Mouse (Mus musculus) lung, postnatal 0 days (tissue): ENCODE measurements around the gene Pink1.

Experiments
- CTCF ChIP-seq: IDR thresholded peaks from 2 replicates; pipeline ENCODE4 v1.5.1; 2016; ENCODE audit warnings: antibody characterized with exemption, mild to moderate bottlenecking
- EP300 ChIP-seq: IDR thresholded peaks from 2 replicates; pipeline ENCODE4 v1.6.1; 2016; ENCODE audit warnings: antibody characterized with exemption, mild to moderate bottlenecking, control low read depth

DNA sequence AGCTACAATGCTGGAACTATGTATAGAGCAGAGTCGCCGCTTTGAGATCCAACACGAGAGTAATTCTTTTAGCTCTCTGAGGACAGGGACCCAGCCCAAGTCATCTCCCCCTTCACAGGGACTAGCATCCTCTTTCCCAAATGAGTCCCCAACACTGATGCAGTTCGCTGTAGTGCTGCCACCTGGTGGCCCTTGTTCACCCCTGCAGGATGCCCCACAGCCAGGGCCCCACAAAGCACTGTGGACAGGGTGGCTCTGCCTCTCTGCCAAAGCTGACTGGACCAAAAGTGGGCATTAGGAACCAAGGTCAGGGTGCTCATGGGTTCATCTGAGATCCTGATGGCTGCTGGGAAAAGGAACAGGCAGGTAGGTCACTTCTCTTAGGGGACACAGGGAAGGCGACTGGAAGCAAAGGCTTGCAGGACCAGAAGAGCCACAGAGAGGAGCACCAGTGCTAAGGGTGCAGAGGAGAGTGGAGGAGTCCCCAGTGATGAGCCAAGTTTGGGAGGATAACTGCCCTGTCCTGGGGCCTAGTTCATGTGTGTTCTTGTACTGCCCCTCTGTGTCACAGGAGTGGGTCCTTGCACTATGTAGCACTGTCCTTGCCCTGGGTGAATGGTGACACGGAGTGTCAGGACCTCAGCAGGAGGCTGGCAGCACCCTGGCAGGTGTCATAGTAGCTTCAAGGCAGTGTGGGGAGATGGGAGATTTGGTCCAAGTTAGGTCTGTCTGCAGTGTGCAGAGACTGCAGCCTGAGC, 7.4 kb downstream of the Pink1 start:
- peak; percentile 88 for TF ChIP-seq CTCF
- TF ChIP-seq EP300, result no peak
